Mouse (Mus musculus) adrenal gland, postnatal 36 days (tissue): ENCODE measurements around the gene Tmem270. TPM values are rescaled to one million over a fixed set of nuclear protein-coding genes. Genes with fewer than 3 reads are reported as not detected.

Experiments
- DNase-seq, 2 experiments: peaks; one replicate each; pipeline ENCODE4 v3.0.0; 2021; ENCODE audit warnings: mixed read lengths in 1 of 2
- total RNA-seq, 2 experiments: library from RNA; stranded (reverse); gene quantifications; 2 replicates each; pipeline ENCODE4 v1.2.3; 2021

Gene Tmem270
- total RNA-seq, 2 experiments from 2014 or later = not detected

DNA sequence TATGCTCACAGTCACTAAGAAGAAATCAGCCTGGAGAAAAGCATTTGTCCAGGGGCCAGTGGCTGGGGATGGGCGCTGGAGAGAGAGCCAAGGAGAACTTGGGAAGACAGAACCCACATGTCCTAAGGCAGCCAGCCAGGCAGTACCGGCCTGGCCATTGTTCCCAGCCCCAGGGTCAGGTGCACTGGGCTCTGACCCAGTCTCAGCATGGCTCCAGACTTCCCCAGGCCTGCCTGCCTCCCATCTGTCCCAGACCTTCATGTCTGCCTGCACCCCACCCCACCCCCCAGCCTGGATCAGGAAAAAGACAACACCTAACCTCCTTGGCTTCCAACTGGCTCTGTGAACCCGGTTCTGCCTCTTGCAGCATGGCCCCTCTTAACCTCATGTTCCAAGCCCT, 23.5 kb downstream of the Tmem270 start:
- DNase-seq = no peak

GRCm38 (mm10) chr5:134876801-134877200, 29.7 kb downstream of the Tmem270 start:
- no peak for DNase-seq

- no peak for DNase-seq
Measured at GRCm38 (mm10) chr5:134875245-134875644, 31.3 kb downstream of the Tmem270 start.

DNA sequence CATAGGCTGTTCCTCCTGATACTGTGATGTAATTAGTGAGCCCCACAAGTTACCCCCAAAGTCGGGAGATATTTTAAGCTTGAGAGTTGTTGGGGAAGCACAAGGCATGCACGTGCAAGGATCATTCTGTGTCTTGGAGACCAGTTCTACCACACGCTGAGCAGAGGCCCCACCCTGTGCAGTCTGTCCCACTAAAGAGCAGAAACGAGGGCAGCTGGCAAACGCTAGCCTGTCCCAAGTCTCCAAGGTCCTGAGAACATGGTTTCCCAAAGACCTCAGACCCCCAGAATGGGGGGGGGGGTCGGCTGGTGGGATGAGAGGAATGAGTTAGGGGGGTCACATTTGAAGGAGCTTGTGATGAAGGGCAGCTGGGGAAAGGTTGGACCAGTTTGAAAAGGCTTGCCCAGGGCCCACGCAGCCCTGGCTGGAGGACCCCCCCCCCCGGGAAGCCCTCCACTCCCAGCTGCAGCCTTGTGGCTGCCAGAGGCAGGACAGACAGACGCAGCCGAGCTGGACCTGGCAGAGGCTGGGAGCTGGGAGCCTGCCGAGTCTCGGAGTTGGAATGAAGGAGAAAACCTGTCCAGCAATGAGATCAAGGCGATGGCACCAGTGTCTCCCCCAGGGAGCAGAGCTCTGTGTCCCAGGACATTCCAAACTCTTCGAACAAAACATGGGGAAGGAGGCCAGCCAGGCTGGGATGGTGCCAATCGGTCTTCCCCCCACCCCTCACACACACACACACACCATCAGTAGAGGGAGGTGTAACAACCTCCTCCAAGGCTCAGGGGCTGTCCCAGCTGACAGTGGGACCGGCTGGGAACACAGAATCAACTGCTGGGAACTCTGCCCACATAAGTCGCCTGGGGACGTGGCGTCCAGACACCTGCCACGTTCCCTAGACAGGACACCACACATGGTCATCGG, 32.3 kb downstream of the Tmem270 start:
- DNase-seq = no peak

GRCm38 (mm10) chr5:134873034-134873433, 33.5 kb downstream of the Tmem270 start:
- DNase-seq = no peak

DNA sequence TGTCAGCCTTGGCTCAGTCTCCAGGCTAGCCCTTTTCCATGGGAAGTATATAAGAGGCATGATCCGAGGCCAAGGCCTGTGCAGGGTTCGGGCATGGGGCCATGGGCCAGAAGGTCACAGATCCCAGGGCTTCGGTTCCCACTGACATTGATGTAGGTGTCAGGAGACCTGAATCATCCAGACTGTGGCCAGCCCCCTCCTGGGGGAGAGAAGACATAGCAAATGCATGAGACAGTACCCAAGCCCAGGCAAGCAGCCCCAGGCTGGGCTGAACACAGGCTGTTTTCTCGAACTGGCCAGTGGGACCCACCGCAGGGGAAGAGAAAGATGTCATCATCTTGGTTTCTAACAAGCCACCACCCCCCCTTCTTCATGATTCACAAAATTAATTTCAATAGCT, 33.9 kb downstream of the Tmem270 start:
- peak; percentile 59 to 66 for DNase-seq

DNA sequence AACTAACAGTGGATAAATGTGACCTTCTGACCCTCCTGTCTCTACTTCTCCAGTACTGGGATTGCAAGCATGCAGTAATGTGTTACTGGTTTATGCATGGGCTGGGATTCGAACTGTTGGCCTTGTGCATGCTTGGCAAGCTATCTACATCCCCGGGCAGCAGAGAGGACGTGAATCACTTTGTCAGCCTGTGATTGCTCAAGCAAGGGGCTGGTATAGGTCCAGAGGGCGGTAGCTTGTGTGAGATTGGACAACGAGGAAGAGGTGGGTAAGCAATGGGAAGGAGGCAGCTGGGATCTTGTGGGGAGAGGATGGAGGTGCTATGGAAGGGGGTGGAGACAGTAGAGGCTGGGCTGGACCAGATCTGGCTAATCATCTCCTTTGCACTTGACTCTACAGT, 38.0 kb downstream of the Tmem270 start:
- DNase-seq = no peak

GRCm38 (mm10) chr5:134867320-134868144, 39.0 kb downstream of the Tmem270 start:
- DNase-seq = no peak

GRCm38 (mm10) chr5:134865158-134865557, 41.4 kb downstream of the Tmem270 start:
- DNase-seq = peak; percentile 48 to 63

- no peak for DNase-seq
Measured at GRCm38 (mm10) chr5:134861902-134862497, 44.5 kb downstream of the Tmem270 start.

- DNase-seq = no peak
Measured at GRCm38 (mm10) chr5:134859193-134859592, 47.3 kb downstream of the Tmem270 start.

DNA sequence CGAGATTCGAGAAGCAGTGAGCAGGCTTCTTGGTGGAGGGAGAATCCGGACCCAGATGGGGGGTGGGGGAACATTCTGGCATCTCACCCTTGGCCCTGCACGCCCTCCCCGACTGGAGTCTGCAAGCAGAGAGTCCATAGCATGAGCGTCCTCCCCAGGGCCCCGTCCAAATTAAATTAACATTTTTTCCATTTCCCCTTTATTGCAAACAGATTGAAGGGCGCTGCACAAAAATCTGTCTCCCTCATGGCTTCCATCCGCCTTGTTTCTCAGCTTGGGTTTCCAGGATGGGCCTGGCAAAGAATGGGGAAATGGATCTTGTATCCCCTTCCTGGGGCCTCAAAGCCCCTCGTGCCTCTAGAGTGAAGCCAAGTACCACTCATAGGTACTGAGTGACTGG, 48.2 kb downstream of the Tmem270 start:
- no peak for DNase-seq

- DNase-seq = no peak
Measured at GRCm38 (mm10) chr5:134852873-134853272, 53.7 kb downstream of the Tmem270 start.

Other genes with a start within 250 kb of the Tmem270 start
- 10 to 100 TPM; 19.5 to 22.6 TPM for gene Limk1, start 218.1 kb downstream of the Tmem270 start, total RNA-seq
- gene Eln, start 159.4 kb downstream of the Tmem270 start, total RNA-seq = 10 to 100 TPM; 20.4 to 51.7 TPM
- gene Cldn13, start 8.8 kb upstream of the Tmem270 start, total RNA-seq = not detected
- gene Mettl27, start 25.6 kb upstream of the Tmem270 start, total RNA-seq = 10 to 100 TPM; 18.5 to 29.9 TPM
- gene Cldn4, start 40.2 kb upstream of the Tmem270 start, total RNA-seq = not detected
- gene Cldn3, start 79.5 kb upstream of the Tmem270 start, total RNA-seq = under 1 TPM in 1 of 2 experiments, not detected in 1; 0.43 TPM
- gene Abhd11, start 102.4 kb upstream of the Tmem270 start, total RNA-seq = 10 to 100 TPM; 45.4 to 55.3 TPM
- gene Stx1a, start 116.7 kb upstream of the Tmem270 start, total RNA-seq = 1 to 10 TPM; 6.8 to 7.7 TPM
- 10 to 100 TPM; 28.1 to 34.6 TPM for gene Dnajc30, start 157.5 kb upstream of the Tmem270 start, total RNA-seq
- gene Bud23, start 158.2 kb upstream of the Tmem270 start, total RNA-seq = 10 to 100 TPM; 51.7 to 57.7 TPM
- gene Vps37d, start 171.5 kb upstream of the Tmem270 start, total RNA-seq = 1 to 10 TPM; 1.8 to 3.7 TPM
- gene Mlxipl, start 183.2 kb upstream of the Tmem270 start, total RNA-seq = 10 to 100 TPM; 47.4 to 73.6 TPM
- 10 to 100 TPM; 28.9 to 40.9 TPM for gene Tbl2, start 242.9 kb upstream of the Tmem270 start, total RNA-seq